Mouse (Mus musculus): ENCODE results near the gene Fam155a. TPM values are rescaled to one million over a fixed set of nuclear protein-coding genes. Genes with fewer than 3 reads are reported as not detected.
"Not testable (repeated sequence)": the region's sequence is repeated elsewhere in the genome, so short reads cannot be mapped to it uniquely, and the experiment has no call there.

Gene Fam155a
- total and polyA plus RNA-seq, 3 experiments, result not detected

GRCm38 (mm10) chr8:9398040-9398439, 372.9 kb downstream of the Fam155a start:
- Histone ChIP-seq H3K4me3 (replicated peaks in 1 of 3; ENCODE audit: low read depth in 2 of 3, low read length in 2 of 3, poor library complexity in 1 of 3) (no peak overlapping the region), H3K4me2 (ENCODE audit: insufficient read depth, low read depth, poor library complexity, severe bottlenecking) (no peak overlapping the region), H3K9me3 (replicated peaks; ENCODE audit: low read length) (peaks cover 59% of the 10 kb centered on the region), H3K79me2 (replicated peaks; ENCODE audit: control insufficient read depth, extremely low read depth, insufficient read depth, poor library complexity, severe bottlenecking) (no peaks in the 10 kb centered on the region), H3K9ac (ENCODE audit: insufficient read depth, low read depth) (no peak overlapping the region), H3K36me3 (replicated peaks in 1 of 2; ENCODE audit: control insufficient read depth in 1 of 2, insufficient read depth in 1 of 2, low read length in 1 of 2) (no peaks in the 10 kb centered on the region), H3K27ac (ENCODE audit: insufficient read depth, low read depth) (no peak overlapping the region), H3K27me3 (replicated peaks) (no peaks in the 10 kb centered on the region), H3K4me1 (ENCODE audit: control insufficient read depth in 1 of 2, insufficient read depth in 2 of 2) (no peaks in the 10 kb centered on the region)
- dilution Hi-C loops (cut with MboI; ENCODE audit: extremely low pct_ligation_motif_present, extremely low pct_unique_long_range_greater_than_20kb, low sequenced_read_pairs), result no loop called here
- no peak for DNase-seq (ENCODE audit: extremely low read depth)
- no peak for TF ChIP-seq UBTF (IDR thresholded peaks at IDR 0.05; ENCODE audit: low read depth, low read length)
- TF ChIP-seq RCOR1 (conservative IDR thresholded peaks at IDR 0.05; ENCODE audit: low read depth, low read length), result no peak
- TF ChIP-seq E2F4 (IDR thresholded peaks at IDR 0.05; ENCODE audit: insufficient replicate concordance, low read depth, low read length), result no peak
- no peak for TF ChIP-seq MYC (IDR thresholded peaks at IDR 0.05; ENCODE audit: low read depth, low read length)
- TF ChIP-seq ZC3H11A (IDR thresholded peaks at IDR 0.05; ENCODE audit: low read depth, low read length), result no peak
- TF ChIP-seq ELF1 (IDR thresholded peaks at IDR 0.05; ENCODE audit: low read depth, low read length), result no peak
- no peak for TF ChIP-seq MXI1 (IDR thresholded peaks at IDR 0.05; ENCODE audit: low read depth, low read length)
- no peak for TF ChIP-seq ETS1 (conservative IDR thresholded peaks at IDR 0.05; ENCODE audit: low read depth, low read length)
- TF ChIP-seq BHLHE40 (IDR thresholded peaks at IDR 0.05; ENCODE audit: low read depth, low read length), result no peak
- in situ Hi-C loops (cut with MboI; ENCODE audit: low pct_ligation_motif_present, low pct_unique_long_range_greater_than_20kb, low sequenced_read_pairs), result no loop called here

- Histone ChIP-seq H3K4me3 (replicated peaks in 1 of 3; ENCODE audit: low read depth in 2 of 3, low read length in 2 of 3, poor library complexity in 1 of 3) (no peak overlapping the region), H3K36me3 (replicated peaks in 1 of 2; ENCODE audit: control insufficient read depth in 1 of 2, insufficient read depth in 1 of 2, low read length in 1 of 2) (no peaks in the 10 kb centered on the region), H3K27me3 (replicated peaks) (no peaks in the 10 kb centered on the region), H3K9ac (ENCODE audit: insufficient read depth, low read depth) (no peak overlapping the region), H3K79me2 (replicated peaks; ENCODE audit: control insufficient read depth, extremely low read depth, insufficient read depth, poor library complexity, severe bottlenecking) (no peaks in the 10 kb centered on the region), H3K9me3 (replicated peaks; ENCODE audit: low read length) (peaks cover 53% of the 10 kb centered on the region), H3K27ac (ENCODE audit: insufficient read depth, low read depth) (no peak overlapping the region), H3K4me2 (ENCODE audit: insufficient read depth, low read depth, poor library complexity, severe bottlenecking) (no peak overlapping the region), H3K4me1 (ENCODE audit: control insufficient read depth in 1 of 2, insufficient read depth in 2 of 2) (no peaks in the 10 kb centered on the region)
- TF ChIP-seq KAT2A (IDR thresholded peaks at IDR 0.05; ENCODE audit: insufficient replicate concordance, low read length), result no peak
- no peak for TF ChIP-seq MAFK (IDR thresholded peaks at IDR 0.05; ENCODE audit: insufficient replicate concordance, low read length)
- TF ChIP-seq TBP (conservative IDR thresholded peaks at IDR 0.05; ENCODE audit: low read depth, low read length), result no peak
- in situ Hi-C loops (cut with MboI; ENCODE audit: low pct_ligation_motif_present, low pct_unique_long_range_greater_than_20kb, low sequenced_read_pairs) (no loop called here), dilution Hi-C loops (cut with MboI; ENCODE audit: extremely low pct_ligation_motif_present, extremely low pct_unique_long_range_greater_than_20kb, low sequenced_read_pairs) (no loop called here)
- no peak for DNase-seq (ENCODE audit: extremely low read depth)
These were observed 376.3 kb downstream of the Fam155a start for GRCm38 (mm10) chr8:9394670-9395069.

GRCm38 (mm10) chr8:9393246-9393645, 377.7 kb downstream of the Fam155a start:
- Histone ChIP-seq H3K9me3 (replicated peaks; ENCODE audit: low read length) (peaks cover 51% of the 10 kb centered on the region), H3K79me2 (replicated peaks; ENCODE audit: control insufficient read depth, extremely low read depth, insufficient read depth, poor library complexity, severe bottlenecking) (no peaks in the 10 kb centered on the region), H3K4me2 (ENCODE audit: insufficient read depth, low read depth, poor library complexity, severe bottlenecking) (no peak overlapping the region), H3K27me3 (replicated peaks) (no peaks in the 10 kb centered on the region), H3K36me3 (replicated peaks in 1 of 2; ENCODE audit: control insufficient read depth in 1 of 2, insufficient read depth in 1 of 2, low read length in 1 of 2) (no peaks in the 10 kb centered on the region), H3K27ac (ENCODE audit: insufficient read depth, low read depth) (no peak overlapping the region), H3K4me1 (ENCODE audit: control insufficient read depth in 1 of 2, insufficient read depth in 2 of 2) (no peaks in the 10 kb centered on the region), H3K4me3 (replicated peaks in 1 of 3; ENCODE audit: low read depth in 2 of 3, low read length in 2 of 3, poor library complexity in 1 of 3) (no peak overlapping the region), H3K9ac (ENCODE audit: insufficient read depth, low read depth) (no peak overlapping the region)
- in situ Hi-C loops (cut with MboI; ENCODE audit: low pct_ligation_motif_present, low pct_unique_long_range_greater_than_20kb, low sequenced_read_pairs) (no loop called here), dilution Hi-C loops (cut with MboI; ENCODE audit: extremely low pct_ligation_motif_present, extremely low pct_unique_long_range_greater_than_20kb, low sequenced_read_pairs) (no loop called here)
- DNase-seq (ENCODE audit: extremely low read depth), result no peak
- TF ChIP-seq CTCF (conservative IDR thresholded peaks at IDR 0.05 in 1 of 2, IDR thresholded peaks at IDR 0.05 in 1 of 2; ENCODE audit: low read depth in 2 of 2, low read length in 2 of 2), result 0 out of 4 replicates have a peak, but pooled peaks of 1 of the 2 experiments have one; percentile 4
- TF ChIP-seq NRF1 (IDR thresholded peaks at IDR 0.05; ENCODE audit: low read depth, low read length), result no peak

- H3K4me2 ChIP-seq (ENCODE audit: insufficient read depth, low read depth, poor library complexity, severe bottlenecking); dilution Hi-C loops (cut with MboI; ENCODE audit: extremely low pct_ligation_motif_present, extremely low pct_unique_long_range_greater_than_20kb, low sequenced_read_pairs); H3K79me2 ChIP-seq (replicated peaks; ENCODE audit: control insufficient read depth, extremely low read depth, insufficient read depth, poor library complexity, severe bottlenecking); in situ Hi-C loops (cut with MboI; ENCODE audit: low pct_ligation_motif_present, low pct_unique_long_range_greater_than_20kb, low sequenced_read_pairs); H3K4me3 ChIP-seq (replicated peaks in 1 of 3; ENCODE audit: low read depth in 2 of 3, low read length in 2 of 3, poor library complexity in 1 of 3); H3K9ac ChIP-seq (ENCODE audit: insufficient read depth, low read depth); H3K27me3 ChIP-seq (replicated peaks); H3K36me3 ChIP-seq (replicated peaks in 1 of 2; ENCODE audit: control insufficient read depth in 1 of 2, insufficient read depth in 1 of 2, low read length in 1 of 2); DNase-seq (ENCODE audit: extremely low read depth); H3K27ac ChIP-seq (ENCODE audit: insufficient read depth, low read depth); H3K4me1 ChIP-seq (ENCODE audit: control insufficient read depth in 1 of 2, insufficient read depth in 2 of 2): not testable (repeated sequence)
- peaks cover 50% of the 10 kb centered on the region for H3K9me3 ChIP-seq (replicated peaks; ENCODE audit: low read length)
These were observed 380.7 kb downstream of the Fam155a start for GRCm38 (mm10) chr8:9390229-9390628.
